Mouse (Mus musculus) heart, postnatal 0 days (tissue): ENCODE measurements around the gene Mpp2. TPM values are rescaled to one million over a fixed set of nuclear protein-coding genes. Genes with fewer than 3 reads are reported as not detected.

ENCODE experiments used
- ATAC-seq: fragments of 200-750 bp; cut with Nextera tagmentation; 2 replicates; pipeline ENCODE4 v1.8.0; 2017; ENCODE audit warnings: low read depth, moderate number of reproducible peaks, moderate library complexity; ENCODE audit not compliant: insufficient read depth
- DNase-seq: peaks from one replicate; pipeline ENCODE4 v3.0.0-alpha.2; 2016; ENCODE audit warnings: low spot score
- H3K27ac ChIP-seq: fragments of 300-500 bp; sonication (generic); 2 replicates; pipeline ENCODE4 v1.5.1; 2014; ENCODE audit warnings: low read depth, mild to moderate bottlenecking
- H3K27me3 ChIP-seq: fragments of 300-500 bp; sonication (generic); 2 replicates; pipeline ENCODE4 v1.6.1; 2014; ENCODE audit warnings: low read length, mixed read lengths; ENCODE audit not compliant: control insufficient read depth, insufficient read depth
- H3K36me3 ChIP-seq: fragments of 300-500 bp; sonication (generic); replicated peaks from 2 replicates; pipeline ENCODE4 v1.6.1; 2014; ENCODE audit warnings: low read length, mixed read lengths; ENCODE audit not compliant: control insufficient read depth, insufficient read depth
- H3K4me1 ChIP-seq: fragments of 300-500 bp; sonication (generic); 2 replicates; pipeline ENCODE4 v1.6.1; 2014; ENCODE audit warnings: antibody characterized with exemption; ENCODE audit not compliant: control insufficient read depth, insufficient read depth
- H3K4me2 ChIP-seq: fragments of 300-500 bp; sonication (generic); 2 replicates; pipeline ENCODE4 v1.6.1; 2014; ENCODE audit warnings: low read depth, mild to moderate bottlenecking, low read length, moderate library complexity
- H3K4me3 ChIP-seq: fragments of 300-500 bp; sonication (generic); 2 replicates; pipeline ENCODE4 v1.5.1; 2014; ENCODE audit warnings: low read depth, low read length
- H3K9ac ChIP-seq: fragments of 300-500 bp; sonication (generic); replicated peaks from 2 replicates; pipeline ENCODE4 v1.6.1; 2014; ENCODE audit warnings: low read depth, low read length, mixed read lengths
- H3K9me3 ChIP-seq: fragments of 300-500 bp; sonication (generic); replicated peaks from 2 replicates; pipeline ENCODE4 v1.6.1; 2016; ENCODE audit warnings: low read length; ENCODE audit not compliant: control insufficient read depth
- CTCF ChIP-seq: IDR thresholded peaks from 2 replicates; pipeline ENCODE4 v1.5.1; 2016; ENCODE audit warnings: antibody characterized with exemption, control low read depth, low read depth
- EP300 ChIP-seq: IDR thresholded peaks from 2 replicates; pipeline ENCODE4 v1.6.1; 2016; ENCODE audit warnings: antibody characterized with exemption, low read depth
- WGBS: fragments of 180-500 bp; shearing (Covaris S2); extraction: QIAGEN DNeasy Blood & Tissue Kit; methylation state at CpG from one replicate; pipeline ENCODE4 v1.1.7; 2014; 5-methylcytosine and 5-hydroxymethylcytosine counted together
- polyA plus RNA-seq: library from polyadenylated mRNA; unstranded; fragments of >200 nt; fragmentation: Nextera tagmentation; extraction: Ambion mirVana; gene quantifications from 2 replicates; pipeline ENCODE4 v1.2.1, GENCODE M21; 2015
- total RNA-seq: library from RNA; depleted of rRNA; stranded (reverse); fragments of >200 nt; gene quantifications from 2 replicates; pipeline ENCODE4 v1.2.3, GENCODE M21; 2014; ENCODE audit warnings: low replicate concordance

Mpp2 gene
- total and polyA plus RNA-seq, 2 experiments from 2014 or later: 2.1 to 12.1 TPM

DNA sequence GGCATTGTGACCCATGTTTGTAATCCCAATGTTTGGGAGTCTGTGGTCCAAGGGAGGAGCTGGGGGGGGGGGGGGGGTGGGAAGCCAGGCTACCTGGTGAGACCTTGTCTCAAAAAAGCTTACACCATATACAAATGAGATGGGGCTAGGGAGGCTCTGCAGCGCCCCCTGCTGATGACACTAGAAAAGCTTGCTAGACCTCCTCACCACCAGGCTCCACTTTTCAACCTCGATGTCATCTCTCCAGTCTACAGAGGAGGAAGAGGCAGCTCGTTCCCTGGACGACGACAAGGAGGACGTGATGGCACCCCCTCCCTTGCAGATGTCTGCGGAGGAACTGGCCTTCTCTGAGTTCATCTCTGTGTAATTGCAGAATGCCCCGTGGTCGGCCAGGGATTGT lies 34.5 kb downstream of the Mpp2 start:
- TF ChIP-seq CTCF: peak; percentile 48
- TF ChIP-seq EP300: no peak
- no peaks in the 10 kb centered on the region for H3K9me3 ChIP-seq
- H3K27me3 ChIP-seq: no peaks in the 10 kb centered on the region
- no peaks in the 10 kb centered on the region for H3K4me1 ChIP-seq
- H3K36me3 ChIP-seq: no peaks in the 10 kb centered on the region
- 0 out of 2 replicates have a peak overlapping the region, but pooled peaks have one; percentile 91 for H3K27ac ChIP-seq
- H3K4me3 ChIP-seq: no peak overlapping the region
- H3K4me2 ChIP-seq: no peak overlapping the region
- WGBS: 26% methylated on average over 9 of the region's 9 CpGs
- H3K9ac ChIP-seq: no peak overlapping the region
- DNase-seq (peak; percentile 30), ATAC-seq (no peak)

DNA sequence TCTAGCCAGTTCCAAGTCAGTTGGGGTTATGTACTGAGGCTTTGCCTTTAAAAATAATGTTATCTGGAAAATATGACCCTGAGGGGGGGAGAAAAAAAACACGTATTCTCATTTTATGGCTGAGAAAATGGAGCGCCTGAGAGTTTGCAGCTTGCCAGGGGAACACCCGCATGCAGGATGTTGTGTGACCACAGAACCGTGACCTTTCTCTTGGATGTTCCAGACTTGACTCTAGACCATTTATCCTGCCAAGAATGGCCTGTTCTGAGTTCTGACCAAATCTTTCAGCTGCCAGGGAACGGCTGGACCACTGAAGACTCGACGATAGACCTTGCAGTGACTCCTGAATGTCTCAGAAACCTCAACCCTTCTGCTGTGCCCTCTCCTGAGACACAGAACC lies 35.1 kb downstream of the Mpp2 start:
- Histone ChIP-seq H3K9me3 (no peaks in the 10 kb centered on the region), H3K9ac (no peak overlapping the region), H3K4me2 (no peak overlapping the region), H3K27me3 (no peaks in the 10 kb centered on the region), H3K4me1 (no peaks in the 10 kb centered on the region), H3K36me3 (no peaks in the 10 kb centered on the region), H3K27ac (peak overlapping the region; percentile 91), H3K4me3 (no peak overlapping the region)
- ATAC-seq: no peak
- DNase-seq: peak; percentile 50
- 54% methylated on average over 7 of the region's 7 CpGs for WGBS
- TF ChIP-seq EP300 (no peak), CTCF (no peak)

DNA sequence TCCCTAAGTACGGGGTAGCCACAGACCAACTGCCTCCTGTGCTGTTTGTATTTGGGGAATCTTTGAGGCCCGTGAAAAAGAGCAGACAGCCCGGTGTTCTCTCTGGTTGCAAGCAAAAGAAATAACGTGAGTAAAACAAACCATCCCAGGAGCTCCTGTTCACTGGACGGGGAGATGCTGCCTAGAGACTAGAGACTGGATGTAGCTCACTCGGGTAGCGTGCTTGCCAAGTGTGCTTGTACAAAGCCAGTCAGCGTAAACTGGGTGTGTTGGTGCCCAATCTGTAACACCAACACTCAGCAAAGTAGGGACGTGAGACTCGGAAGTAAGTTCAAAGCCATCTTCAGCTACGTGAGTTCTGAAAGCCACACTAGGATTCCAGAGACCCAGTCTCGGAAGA lies 35.6 kb downstream of the Mpp2 start:
- Histone ChIP-seq H3K9me3 (no peaks in the 10 kb centered on the region), H3K9ac (no peak overlapping the region), H3K4me3 (no peak overlapping the region), H3K36me3 (no peaks in the 10 kb centered on the region), H3K27ac (peak overlapping the region; percentile 91), H3K4me1 (no peaks in the 10 kb centered on the region), H3K4me2 (no peak overlapping the region), H3K27me3 (no peaks in the 10 kb centered on the region)
- TF ChIP-seq CTCF (no peak), EP300 (no peak)
- DNase-seq (no peak), ATAC-seq (no peak)
- WGBS: 71% methylated on average over 12 of the region's 12 CpGs

DNA sequence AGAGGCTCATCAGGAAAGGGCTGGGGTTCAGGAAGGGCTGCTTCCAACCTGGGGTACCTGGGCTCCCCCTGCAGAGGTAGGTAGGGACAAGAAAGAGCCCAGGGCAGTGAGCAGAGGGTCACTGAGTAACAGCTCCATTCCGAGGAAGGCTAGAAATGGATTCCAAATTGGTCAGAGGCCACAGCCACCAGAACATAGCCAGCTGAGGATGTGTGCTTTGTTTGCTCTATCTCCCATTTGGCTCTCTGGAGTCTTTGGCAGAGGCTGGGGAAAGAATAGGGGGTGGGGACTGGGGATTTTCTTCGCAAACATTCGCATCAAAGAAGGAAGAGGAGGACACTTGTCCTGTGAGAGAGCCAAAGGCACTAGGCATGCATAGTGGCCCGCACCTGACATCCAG lies 36.4 kb downstream of the Mpp2 start:
- peak; percentile 45 for DNase-seq
- no peak overlapping the region for H3K4me2 ChIP-seq
- no peaks in the 10 kb centered on the region for H3K9me3 ChIP-seq
- WGBS: 39% methylated on average over 4 of the region's 4 CpGs
- H3K9ac ChIP-seq: no peak overlapping the region
- no peaks in the 10 kb centered on the region for H3K27me3 ChIP-seq
- TF ChIP-seq CTCF: no peak
- peak overlapping the region; percentile 91 for H3K27ac ChIP-seq
- ATAC-seq: peak; percentile 49
- no peaks in the 10 kb centered on the region for H3K4me1 ChIP-seq
- H3K36me3 ChIP-seq: no peaks in the 10 kb centered on the region
- H3K4me3 ChIP-seq: no peak overlapping the region

DNA sequence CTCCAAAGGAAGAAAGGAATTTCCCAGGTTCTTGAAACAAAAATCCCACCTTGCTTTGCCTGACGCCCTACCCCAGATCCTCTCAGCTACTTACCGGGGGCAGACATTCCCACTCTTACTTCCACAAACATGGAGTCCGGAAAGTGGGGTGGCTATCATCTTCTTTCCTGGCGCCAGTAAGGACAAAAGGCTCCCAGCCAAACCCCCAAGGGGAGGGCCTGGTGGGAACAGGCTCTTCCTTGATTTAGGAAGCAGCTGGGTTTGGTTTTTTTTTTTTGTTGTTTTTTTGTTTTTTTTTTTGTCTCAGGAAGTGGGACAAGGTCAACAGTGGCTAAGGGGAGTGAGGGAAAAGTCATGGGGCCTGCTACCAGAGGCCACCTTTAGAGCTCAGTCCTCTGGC lies 36.8 kb downstream of the Mpp2 start:
- Histone ChIP-seq H3K27ac (peak overlapping the region; percentile 91), H3K4me2 (peak overlapping the region; percentile 12; the same call in 1 of the 2 replicates), H3K4me3 (no peak overlapping the region), H3K27me3 (no peaks in the 10 kb centered on the region), H3K36me3 (no peaks in the 10 kb centered on the region), H3K9me3 (no peaks in the 10 kb centered on the region), H3K4me1 (no peaks in the 10 kb centered on the region), H3K9ac (no peak overlapping the region)
- ATAC-seq (peak; percentile 69), DNase-seq (peak; percentile 46)
- TF ChIP-seq EP300: peak; percentile 93
- TF ChIP-seq CTCF: no peak
- WGBS: 47% methylated on average over 4 of the region's 4 CpGs

DNA sequence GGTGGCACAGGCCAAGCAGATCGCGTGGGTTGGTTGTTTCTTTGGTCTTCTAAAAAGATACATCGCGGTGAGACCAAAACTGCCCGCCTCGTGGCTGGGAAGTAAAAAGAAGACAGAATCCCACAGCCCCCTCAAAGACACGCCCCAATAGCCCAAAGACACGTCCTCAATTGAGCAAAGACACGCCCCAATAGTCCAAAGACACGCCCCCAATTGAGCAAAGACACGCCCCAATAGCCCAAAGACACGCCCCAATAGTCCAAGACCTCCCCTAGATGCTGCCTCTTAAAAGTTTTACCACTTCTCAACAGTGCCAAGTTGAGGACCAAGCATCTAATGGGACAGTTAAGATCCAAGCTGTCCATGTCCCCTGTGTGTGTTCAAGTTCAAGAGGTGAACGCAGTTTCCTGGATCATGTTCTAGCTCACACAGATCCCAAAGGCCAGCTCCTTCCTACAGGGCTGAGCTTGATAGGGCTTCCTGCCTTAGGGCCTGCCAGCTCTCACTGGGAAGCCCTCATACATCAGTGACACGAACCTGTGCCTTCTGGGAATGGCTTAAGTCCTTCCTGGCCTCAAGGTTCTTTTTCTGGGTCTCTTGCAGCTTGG lies 38.3 kb downstream of the Mpp2 start:
- H3K9ac ChIP-seq: no peak overlapping the region
- H3K4me2 ChIP-seq: no peak overlapping the region
- WGBS: 55% methylated on average over 14 of the region's 14 CpGs
- H3K36me3 ChIP-seq: no peaks in the 10 kb centered on the region
- no peak for TF ChIP-seq EP300
- H3K27me3 ChIP-seq: no peaks in the 10 kb centered on the region
- H3K27ac ChIP-seq: peak overlapping the region; percentile 91
- DNase-seq (peak; percentile 36), ATAC-seq (peak; percentile 37; the same call in 1 of the 2 replicates)
- H3K9me3 ChIP-seq: no peaks in the 10 kb centered on the region
- H3K4me3 ChIP-seq: no peak overlapping the region
- no peaks in the 10 kb centered on the region for H3K4me1 ChIP-seq
